Mouse (Mus musculus) neural tube, embryonic 13.5 days (tissue): ENCODE measurements around the gene Uvrag. TPM values are rescaled to one million over a fixed set of nuclear protein-coding genes. Genes with fewer than 3 reads are reported as not detected.
"Not testable (repeated sequence)": the region's sequence is repeated elsewhere in the genome, so short reads cannot be mapped to it uniquely, and the experiment has no call there.

Experiments used
- ATAC-seq: fragments of 200-750 bp; cut with Nextera tagmentation; 2 replicates; pipeline ENCODE4 v1.8.0; 2017; ENCODE audit warnings: low read depth, mild to moderate bottlenecking, moderate TSS enrichment, moderate library complexity
- H3K27ac ChIP-seq: fragments of 300-500 bp; sonication (generic); replicated peaks from 2 replicates; pipeline ENCODE4 v1.5.1; 2015; ENCODE audit warnings: moderate library complexity, mild to moderate bottlenecking, inconsistent platforms
- H3K27me3 ChIP-seq: fragments of 300-500 bp; sonication (generic); 2 replicates; pipeline ENCODE4 v1.6.1; 2015; ENCODE audit warnings: mild to moderate bottlenecking, inconsistent platforms
- H3K36me3 ChIP-seq: fragments of 300-500 bp; sonication (generic); 2 replicates; pipeline ENCODE4 v1.6.1; 2015; ENCODE audit warnings: mild to moderate bottlenecking, inconsistent platforms
- H3K4me1 ChIP-seq: fragments of 300-500 bp; sonication (generic); replicated peaks from 2 replicates; pipeline ENCODE4 v1.6.1; 2015; ENCODE audit warnings: inconsistent platforms
- H3K4me2 ChIP-seq: fragments of 300-500 bp; sonication (generic); 2 replicates; pipeline ENCODE4 v1.6.1; 2015; ENCODE audit warnings: inconsistent platforms, mild to moderate bottlenecking, moderate library complexity
- H3K4me3 ChIP-seq: fragments of 300-500 bp; sonication (generic); 2 replicates; pipeline ENCODE4 v1.5.1; 2015; ENCODE audit warnings: mild to moderate bottlenecking, inconsistent platforms
- H3K9ac ChIP-seq: fragments of 300-500 bp; sonication (generic); 2 replicates; pipeline ENCODE4 v1.6.1; 2015; ENCODE audit warnings: moderate library complexity, mild to moderate bottlenecking, inconsistent platforms
- H3K9me3 ChIP-seq: fragments of 300-500 bp; sonication (generic); 2 replicates; pipeline ENCODE4 v1.6.1; 2016; ENCODE audit warnings: inconsistent platforms
- WGBS: fragments of 180-500 bp; shearing (Covaris S2); methylation state at CpG from one replicate; pipeline ENCODE4 v1.1.7; 2015; 5-methylcytosine and 5-hydroxymethylcytosine counted together
- polyA plus RNA-seq: library from polyadenylated mRNA; unstranded; fragments of >200 nt; fragmentation: Nextera tagmentation; extraction: Ambion mirVana; gene quantifications from 2 replicates; pipeline ENCODE4 v1.2.1, GENCODE M21; 2015

The Uvrag gene
- polyA plus RNA-seq, 1 experiment from 2014 or later = 16.6 TPM

GRCm38 (mm10) chr7:99064795-99065194, 76.1 kb downstream of the Uvrag start:
- H3K4me2 ChIP-seq = no peak overlapping the region
- H3K27me3 ChIP-seq = no peaks in the 10 kb centered on the region
- H3K9ac ChIP-seq = no peak overlapping the region
- H3K4me3 ChIP-seq = no peak overlapping the region
- H3K36me3 ChIP-seq = no peaks in the 10 kb centered on the region
- H3K27ac ChIP-seq = no peak overlapping the region
- H3K9me3 ChIP-seq = no peaks in the 10 kb centered on the region
- no peak for ATAC-seq
- peaks cover 14% of the 10 kb centered on the region for H3K4me1 ChIP-seq
- 29% methylated on average over 3 of the region's 3 CpGs for WGBS

- not testable (repeated sequence) for H3K27me3 ChIP-seq, H3K9me3 ChIP-seq, H3K4me2 ChIP-seq, H3K4me3 ChIP-seq, H3K36me3 ChIP-seq, H3K9ac ChIP-seq, H3K27ac ChIP-seq
- peaks cover 14% of the 10 kb centered on the region for H3K4me1 ChIP-seq
- 85% methylated on average over 3 of the region's 3 CpGs for WGBS
- 0 out of 2 replicates have a peak, but pooled peaks have one; percentile 44 for ATAC-seq
Measured at GRCm38 (mm10) chr7:99062263-99062662, 78.7 kb downstream of the Uvrag start.

- 80% methylated on average over 7 of the region's 7 CpGs for WGBS
- no peaks in the 10 kb centered on the region for H3K27me3 ChIP-seq
- H3K27ac ChIP-seq = no peak overlapping the region
- no peak overlapping the region for H3K4me3 ChIP-seq
- no peak overlapping the region for H3K4me2 ChIP-seq
- peaks cover 14% of the 10 kb centered on the region for H3K4me1 ChIP-seq
- ATAC-seq = no peak
- no peaks in the 10 kb centered on the region for H3K9me3 ChIP-seq
- no peak overlapping the region for H3K9ac ChIP-seq
- H3K36me3 ChIP-seq = no peaks in the 10 kb centered on the region
Measured at GRCm38 (mm10) chr7:99061056-99061680, 79.8 kb downstream of the Uvrag start.

- no peaks in the 10 kb centered on the region for H3K27me3 ChIP-seq
- no peak overlapping the region for H3K4me3 ChIP-seq
- no peaks in the 10 kb centered on the region for H3K36me3 ChIP-seq
- no peak for ATAC-seq
- no peak overlapping the region for H3K9ac ChIP-seq
- peaks cover 8% of the 10 kb centered on the region for H3K4me1 ChIP-seq
- WGBS = 92% methylated on average over 5 of the region's 5 CpGs
- H3K9me3 ChIP-seq = no peaks in the 10 kb centered on the region
- no peak overlapping the region for H3K4me2 ChIP-seq
- H3K27ac ChIP-seq = no peak overlapping the region
Measured at GRCm38 (mm10) chr7:99060476-99060875, 80.5 kb downstream of the Uvrag start.

- Histone ChIP-seq H3K4me2 (no peak overlapping the region), H3K4me3 (no peak overlapping the region), H3K4me1 (0 out of 2 replicates have a peak, but pooled peaks cover 3% of the 10 kb centered on the region), H3K36me3 (no peaks in the 10 kb centered on the region), H3K27ac (no peak overlapping the region), H3K27me3 (no peaks in the 10 kb centered on the region), H3K9ac (no peak overlapping the region), H3K9me3 (no peaks in the 10 kb centered on the region)
- no peak for ATAC-seq
- 84% methylated on average over 8 of the region's 8 CpGs for WGBS
Measured at GRCm38 (mm10) chr7:99059934-99060333, 81.0 kb downstream of the Uvrag start.

GRCm38 (mm10) chr7:99057053-99057630, 83.8 kb downstream of the Uvrag start:
- Histone ChIP-seq H3K9ac (no peak overlapping the region), H3K9me3 (no peaks in the 10 kb centered on the region), H3K4me3 (no peak overlapping the region), H3K4me2 (no peak overlapping the region), H3K27ac (no peak overlapping the region), H3K36me3 (no peaks in the 10 kb centered on the region), H3K4me1 (no peaks in the 10 kb centered on the region), H3K27me3 (no peaks in the 10 kb centered on the region)
- no peak for ATAC-seq
- 92% methylated on average over 17 of the region's 17 CpGs for WGBS

- Histone ChIP-seq H3K4me3 (no peak overlapping the region), H3K9me3 (no peaks in the 10 kb centered on the region), H3K36me3 (no peaks in the 10 kb centered on the region), H3K4me1 (peaks cover 8% of the 10 kb centered on the region; the same call in 1 of the 2 replicates), H3K27ac (no peak overlapping the region), H3K9ac (no peak overlapping the region), H3K27me3 (no peaks in the 10 kb centered on the region), H3K4me2 (no peak overlapping the region)
- ATAC-seq = no peak
- 92% methylated on average over 4 of the region's 4 CpGs for WGBS
Measured at GRCm38 (mm10) chr7:99053626-99054025, 87.3 kb downstream of the Uvrag start.

GRCm38 (mm10) chr7:99052471-99053241, 88.3 kb downstream of the Uvrag start:
- H3K27ac ChIP-seq = no peak overlapping the region
- no peaks in the 10 kb centered on the region for H3K27me3 ChIP-seq
- no peaks in the 10 kb centered on the region for H3K36me3 ChIP-seq
- no peak overlapping the region for H3K9ac ChIP-seq
- no peaks in the 10 kb centered on the region for H3K9me3 ChIP-seq
- peaks cover 8% of the 10 kb centered on the region; the same call in 1 of the 2 replicates for H3K4me1 ChIP-seq
- H3K4me3 ChIP-seq = no peak overlapping the region
- no peak overlapping the region for H3K4me2 ChIP-seq
- whole genome bisulfite sequencing = 91% methylated on average over 6 of the region's 6 CpGs
- ATAC-seq = no peak

- H3K4me3 ChIP-seq = no peak overlapping the region
- no peaks in the 10 kb centered on the region for H3K36me3 ChIP-seq
- H3K27ac ChIP-seq = peak overlapping the region; percentile 35
- no peak overlapping the region for H3K4me2 ChIP-seq
- WGBS = 49% methylated on average over 1 of the region's 1 CpGs
- H3K4me1 ChIP-seq = peaks cover 18% of the 10 kb centered on the region; the same call in 1 of the 2 replicates
- H3K9ac ChIP-seq = no peak overlapping the region
- no peaks in the 10 kb centered on the region for H3K27me3 ChIP-seq
- no peaks in the 10 kb centered on the region for H3K9me3 ChIP-seq
- ATAC-seq = no peak
Measured at GRCm38 (mm10) chr7:99050882-99051281, 90.1 kb downstream of the Uvrag start.

- peaks cover 20% of the 10 kb centered on the region; the same call in 1 of the 2 replicates for H3K4me1 ChIP-seq
- H3K27ac ChIP-seq = no peak overlapping the region
- no peaks in the 10 kb centered on the region for H3K36me3 ChIP-seq
- H3K4me3 ChIP-seq = no peak overlapping the region
- 90% methylated on average over 3 of the region's 3 CpGs for WGBS
- H3K4me2 ChIP-seq = no peak overlapping the region
- no peak overlapping the region for H3K9ac ChIP-seq
- H3K27me3 ChIP-seq = no peaks in the 10 kb centered on the region
- no peaks in the 10 kb centered on the region for H3K9me3 ChIP-seq
- no peak for ATAC-seq
Measured at GRCm38 (mm10) chr7:99049897-99050296, 91.0 kb downstream of the Uvrag start.

GRCm38 (mm10) chr7:99046545-99047206, 94.3 kb downstream of the Uvrag start:
- WGBS = 63% methylated on average over 11 of the region's 11 CpGs
- H3K36me3 ChIP-seq = no peaks in the 10 kb centered on the region
- no peaks in the 10 kb centered on the region for H3K9me3 ChIP-seq
- H3K4me1 ChIP-seq = peaks cover 20% of the 10 kb centered on the region; the same call in 1 of the 2 replicates
- H3K27ac ChIP-seq = peak overlapping the region; percentile 56; the same call in 1 of the 2 replicates
- H3K4me3 ChIP-seq = no peak overlapping the region
- peak overlapping the region; percentile 8; the same call in 1 of the 2 replicates for H3K4me2 ChIP-seq
- H3K27me3 ChIP-seq = no peaks in the 10 kb centered on the region
- no peak for ATAC-seq
- H3K9ac ChIP-seq = no peak overlapping the region

- no peak overlapping the region for H3K9ac ChIP-seq
- H3K4me1 ChIP-seq = peaks cover 12% of the 10 kb centered on the region; the same call in 1 of the 2 replicates
- no peak overlapping the region for H3K4me3 ChIP-seq
- ATAC-seq = no peak
- H3K36me3 ChIP-seq = no peaks in the 10 kb centered on the region
- H3K27me3 ChIP-seq = no peaks in the 10 kb centered on the region
- H3K27ac ChIP-seq = no peak overlapping the region
- no peak overlapping the region for H3K4me2 ChIP-seq
- 68% methylated on average over 6 of the region's 6 CpGs for WGBS
- no peaks in the 10 kb centered on the region for H3K9me3 ChIP-seq
Measured at GRCm38 (mm10) chr7:99045525-99045924, 95.4 kb downstream of the Uvrag start.
